Mouse (Mus musculus) brown adipose tissue, adult 24 weeks (tissue): ENCODE results near the gene Sdhaf4. TPM values are rescaled to one million over a fixed set of nuclear protein-coding genes. Genes with fewer than 3 reads are reported as not detected.
"Not testable (repeated sequence)": the region's sequence is repeated elsewhere in the genome, so short reads cannot be mapped to it uniquely, and the experiment has no call there.

Experiments used
- H3K27ac ChIP-seq: fragments of 200-500 bp; replicated peaks from 2 replicates; pipeline ENCODE4 v1.5.1; 2012; ENCODE audit warnings: low read depth, mild to moderate bottlenecking, low read length
- H3K4me1 ChIP-seq: fragments of 200-500 bp; 2 replicates; pipeline ENCODE4 v1.6.1; 2012; ENCODE audit warnings: low read length, mixed read lengths; ENCODE audit not compliant: control insufficient read depth, insufficient read depth, insufficient read length
- H3K4me3 ChIP-seq: fragments of 200-500 bp; 2 replicates; pipeline ENCODE4 v1.5.1; 2012; ENCODE audit warnings: low read depth, mild to moderate bottlenecking, low read length, moderate library complexity; ENCODE audit not compliant: insufficient read depth
- polyA plus RNA-seq: library from polyadenylated mRNA; stranded (reverse); fragments of >200 nt; gene quantifications from 2 replicates; pipeline ENCODE4 v1.2.4, GENCODE M21; 2012; ENCODE audit not compliant: missing spikeins, insufficient read depth, insufficient read length

Gene Sdhaf4
- polyA plus RNA-seq, 1 experiment: 134 TPM

DNA sequence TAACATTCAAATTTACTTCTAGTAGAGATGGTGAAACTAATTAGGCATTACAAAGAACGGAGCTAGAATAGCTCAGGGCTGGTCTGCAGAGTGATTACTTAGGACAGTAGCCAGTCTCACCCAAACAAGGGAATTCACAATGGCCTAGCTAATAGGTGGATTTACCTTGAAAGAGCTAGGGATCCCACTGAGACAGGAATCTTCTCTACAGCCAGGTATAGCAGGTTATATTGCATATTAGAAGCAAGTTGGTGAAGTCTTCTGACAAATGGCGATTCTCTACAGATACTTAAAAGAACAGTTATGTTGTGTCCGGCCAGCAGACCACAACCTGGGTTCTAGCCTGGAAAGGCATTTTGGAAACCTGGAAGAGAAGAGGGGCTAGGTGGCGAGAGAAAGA lies 34.3 kb downstream of the Sdhaf4 start:
- not testable (repeated sequence) for H3K4me3 ChIP-seq, H3K4me1 ChIP-seq, H3K27ac ChIP-seq

DNA sequence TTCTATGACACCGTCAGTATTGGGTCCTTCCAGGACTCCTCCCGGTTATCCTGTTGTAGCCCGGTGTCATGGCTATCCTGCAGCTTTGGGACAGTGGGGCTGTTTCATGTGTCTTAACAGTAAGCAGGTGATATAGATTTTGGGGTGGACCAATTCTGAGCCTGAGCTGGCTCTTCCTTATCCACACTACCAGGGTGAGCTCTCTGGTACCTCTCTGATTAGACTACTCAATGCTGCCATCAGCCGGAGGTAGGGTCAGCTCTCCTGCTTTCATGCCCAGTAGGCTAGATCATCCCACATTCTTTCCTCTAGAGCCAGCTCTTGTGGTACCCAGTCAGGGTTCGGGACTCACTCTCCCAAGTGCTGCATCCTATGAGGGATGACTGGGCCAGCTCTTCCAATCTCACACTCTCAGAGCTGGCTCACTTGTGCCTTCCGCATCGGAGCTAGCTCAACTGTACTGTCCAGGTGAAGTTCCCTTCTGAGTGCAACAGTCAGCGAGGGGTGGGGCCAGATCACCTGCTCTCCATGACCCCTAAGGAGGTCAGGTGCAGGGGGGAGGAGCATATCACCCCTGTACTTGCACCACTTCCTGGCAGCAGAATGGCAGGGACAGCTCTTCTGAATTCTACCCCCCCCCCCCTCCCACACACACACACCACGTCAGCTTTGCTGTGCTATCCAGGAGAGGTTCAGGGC lies 37.3 kb downstream of the Sdhaf4 start:
- H3K27ac ChIP-seq: no peak overlapping the region
- H3K4me3 ChIP-seq: no peak overlapping the region
- H3K4me1 ChIP-seq: no peaks in the 10 kb centered on the region

GRCm38 (mm10) chr1:23966226-23966625 lies 39.2 kb downstream of the Sdhaf4 start:
- no peak overlapping the region for H3K27ac ChIP-seq
- no peak overlapping the region for H3K4me3 ChIP-seq
- H3K4me1 ChIP-seq: no peaks in the 10 kb centered on the region

DNA sequence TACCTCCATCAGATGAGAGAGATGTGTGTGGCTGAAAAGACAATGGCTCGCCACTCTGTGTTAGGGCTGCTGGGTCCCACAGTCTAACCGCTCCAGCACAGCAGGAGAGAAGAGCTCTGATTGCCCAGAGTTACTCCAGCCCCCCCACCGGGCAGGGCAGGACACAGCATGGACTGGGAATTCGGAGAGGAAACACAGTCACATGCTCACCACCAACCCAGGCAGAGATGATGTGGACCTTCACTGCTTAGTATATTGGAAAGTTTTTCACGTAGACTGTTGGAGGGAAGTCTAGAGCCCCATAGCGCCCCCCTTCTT lies 46.1 kb downstream of the Sdhaf4 start:
- H3K4me3 ChIP-seq: no peak overlapping the region
- no peak overlapping the region for H3K27ac ChIP-seq
- no peaks in the 10 kb centered on the region; the same call in 1 of the 2 replicates for H3K4me1 ChIP-seq

- H3K4me1 ChIP-seq: no peaks in the 10 kb centered on the region; the same call in 1 of the 2 replicates
- H3K4me3 ChIP-seq: no peak overlapping the region
- no peak overlapping the region for H3K27ac ChIP-seq
These were observed 46.6 kb downstream of the Sdhaf4 start for GRCm38 (mm10) chr1:23958668-23959414.

GRCm38 (mm10) chr1:23958101-23958500 lies 47.4 kb downstream of the Sdhaf4 start:
- Histone ChIP-seq H3K4me3 (no peak overlapping the region), H3K27ac (no peak overlapping the region), H3K4me1 (no peaks in the 10 kb centered on the region; the same call in 1 of the 2 replicates)

DNA sequence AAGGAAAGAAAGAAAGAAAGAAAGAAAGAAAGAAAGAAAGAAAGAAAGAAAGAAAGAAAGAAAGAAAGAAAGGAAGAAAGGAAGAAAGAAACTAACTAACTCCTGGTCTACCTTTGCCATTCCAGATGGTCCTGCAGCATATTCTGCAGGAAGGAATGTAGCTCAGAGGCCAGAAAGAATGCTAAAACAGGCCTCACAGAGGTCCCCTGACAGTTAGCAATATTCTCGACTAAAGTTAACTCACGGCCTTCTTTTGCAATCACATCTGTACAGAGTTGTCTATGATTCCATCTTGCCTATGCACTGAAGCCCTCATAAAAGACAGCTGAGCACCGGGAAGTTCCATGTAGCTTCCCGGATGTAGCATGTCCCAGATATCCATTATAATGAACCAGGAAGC lies 49.9 kb downstream of the Sdhaf4 start:
- Histone ChIP-seq H3K4me1 (no peaks in the 10 kb centered on the region; the same call in 1 of the 2 replicates), H3K4me3 (no peak overlapping the region), H3K27ac (no peak overlapping the region)

- Histone ChIP-seq H3K4me3 (no peak overlapping the region), H3K27ac (no peak overlapping the region), H3K4me1 (no peaks in the 10 kb centered on the region; the same call in 1 of the 2 replicates)
These were observed 51.5 kb downstream of the Sdhaf4 start for GRCm38 (mm10) chr1:23953921-23954320.

DNA sequence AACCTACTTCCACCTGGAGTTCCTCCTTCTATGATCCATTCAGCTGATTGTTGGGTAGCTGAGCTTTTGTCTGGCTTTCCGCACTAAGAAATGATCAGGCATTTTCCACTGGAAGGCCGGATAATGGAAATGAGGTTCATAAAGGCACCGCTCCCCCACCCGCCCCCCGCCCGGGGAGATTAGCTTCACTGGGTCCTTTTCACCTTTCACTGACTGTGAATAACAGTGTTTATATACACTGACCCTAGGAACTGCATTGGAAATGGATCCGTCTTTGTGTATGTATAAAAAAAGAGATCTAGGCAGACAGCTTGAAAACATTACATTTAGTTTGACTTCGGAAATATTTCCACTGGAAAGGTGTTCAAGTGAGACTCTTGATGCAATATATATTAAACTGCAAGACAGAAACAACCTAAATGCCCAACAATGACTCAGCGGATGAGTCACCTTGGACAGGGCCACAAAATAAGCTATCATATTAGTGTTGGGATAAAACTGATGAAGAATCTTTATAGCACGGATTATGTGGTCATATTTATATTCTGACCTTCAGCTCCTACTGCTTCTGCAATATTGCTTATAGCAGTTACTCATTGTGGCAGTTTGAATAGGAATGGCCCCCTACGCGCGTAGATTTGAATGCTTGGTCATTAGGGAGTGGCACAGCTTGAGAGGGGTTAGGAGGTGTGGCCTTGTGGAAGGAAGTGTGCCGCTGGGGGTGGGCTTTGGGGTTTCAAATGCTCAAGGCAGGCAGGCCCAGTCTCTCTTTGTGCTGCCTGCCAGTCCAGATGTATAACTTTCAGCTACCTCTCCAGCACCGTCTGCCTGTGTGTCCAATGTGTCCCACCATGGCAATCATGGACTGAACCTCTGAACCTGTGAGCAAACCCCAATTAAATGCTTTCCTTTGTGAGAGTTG lies 56.4 kb downstream of the Sdhaf4 start:
- Histone ChIP-seq H3K4me3 (no peak overlapping the region), H3K4me1 (0 out of 2 replicates have a peak, but pooled peaks cover 2% of the 10 kb centered on the region), H3K27ac (no peak overlapping the region)

GRCm38 (mm10) chr1:23948290-23948689 lies 57.2 kb downstream of the Sdhaf4 start:
- H3K4me1 ChIP-seq: 0 out of 2 replicates have a peak, but pooled peaks cover 2% of the 10 kb centered on the region
- H3K4me3 ChIP-seq: no peak overlapping the region
- H3K27ac ChIP-seq: no peak overlapping the region

Other genes starting within 250 kb of the Sdhaf4 start
- not detected in 2 replicates for gene B3gat2, start 243.9 kb downstream of the Sdhaf4 start, polyA plus RNA-seq
- 56.7 and 58.5 TPM in 2 replicates for gene Smap1, start 83.3 kb downstream of the Sdhaf4 start, polyA plus RNA-seq
- 5.9 and 6.5 TPM in 2 replicates for gene Fam135a, start 94.7 kb upstream of the Sdhaf4 start, polyA plus RNA-seq
- gene Col9a1, start 172.0 kb upstream of the Sdhaf4 start, polyA plus RNA-seq: not detected in 2 replicates